Mouse (Mus musculus): ENCODE measurements around the gene Dync1i2. TPM values are rescaled to one million over a fixed set of nuclear protein-coding genes. Genes with fewer than 3 reads are reported as not detected.

Dync1i2 gene
- total and polyA plus RNA-seq, 2 experiments from 2014 or later = 48.5 to 55.6 TPM

- H3K27ac ChIP-seq (ENCODE audit: low read depth) = no peak overlapping the region
- no peaks in the 10 kb centered on the region for H3K27me3 ChIP-seq (ENCODE audit: control insufficient read depth, insufficient read depth, low read length)
- H3K36me3 ChIP-seq (replicated peaks; ENCODE audit: control insufficient read depth, insufficient read depth, low read length) = no peaks in the 10 kb centered on the region
- WGBS = 43% methylated on average over 9 of the region's 9 CpGs
- no peak overlapping the region for H3K4me2 ChIP-seq (ENCODE audit: low read depth, low read length)
- TF ChIP-seq EP300 (IDR thresholded peaks at IDR 0.05; ENCODE audit: low read depth) = no peak
- TF ChIP-seq CTCF (IDR thresholded peaks at IDR 0.05; ENCODE audit: low read depth) = no peak
- H3K9me3 ChIP-seq (replicated peaks; ENCODE audit: control insufficient read depth, low read length) = no peaks in the 10 kb centered on the region
- H3K9ac ChIP-seq (replicated peaks; ENCODE audit: low read depth, low read length) = no peak overlapping the region
- ATAC-seq (ENCODE audit: insufficient read depth, low read depth) (no peak), DNase-seq (ENCODE audit: low spot score) (no peak)
- H3K4me3 ChIP-seq (ENCODE audit: low read depth, low read length) = no peak overlapping the region
- H3K4me1 ChIP-seq (ENCODE audit: control insufficient read depth, insufficient read depth) = no peaks in the 10 kb centered on the region
Measured at GRCm38 (mm10) chr2:71176329-71177249, 34.9 kb upstream of the Dync1i2 start.

GRCm38 (mm10) chr2:71177250-71177615, 34.3 kb upstream of the Dync1i2 start:
- WGBS = 47% methylated on average over 1 of the region's 1 CpGs
- Histone ChIP-seq H3K9ac (replicated peaks; ENCODE audit: low read depth, low read length) (no peak overlapping the region), H3K4me2 (ENCODE audit: low read depth, low read length) (no peak overlapping the region), H3K9me3 (replicated peaks; ENCODE audit: control insufficient read depth, low read length) (no peaks in the 10 kb centered on the region), H3K4me1 (ENCODE audit: control insufficient read depth, insufficient read depth) (no peaks in the 10 kb centered on the region), H3K27me3 (ENCODE audit: control insufficient read depth, insufficient read depth, low read length) (no peaks in the 10 kb centered on the region), H3K36me3 (replicated peaks; ENCODE audit: control insufficient read depth, insufficient read depth, low read length) (no peaks in the 10 kb centered on the region), H3K27ac (ENCODE audit: low read depth) (no peak overlapping the region), H3K4me3 (ENCODE audit: low read depth, low read length) (no peak overlapping the region)
- ATAC-seq (ENCODE audit: insufficient read depth, low read depth) (no peak), DNase-seq (ENCODE audit: low spot score) (no peak)
- TF ChIP-seq EP300 (IDR thresholded peaks at IDR 0.05; ENCODE audit: low read depth) = no peak
- TF ChIP-seq CTCF (IDR thresholded peaks at IDR 0.05; ENCODE audit: low read depth) = no peak

- Histone ChIP-seq H3K27me3 (ENCODE audit: control insufficient read depth, insufficient read depth, low read length) (no peaks in the 10 kb centered on the region), H3K27ac (ENCODE audit: low read depth) (no peak overlapping the region), H3K9me3 (replicated peaks; ENCODE audit: control insufficient read depth, low read length) (no peaks in the 10 kb centered on the region), H3K4me2 (ENCODE audit: low read depth, low read length) (no peak overlapping the region), H3K36me3 (replicated peaks; ENCODE audit: control insufficient read depth, insufficient read depth, low read length) (no peaks in the 10 kb centered on the region), H3K9ac (replicated peaks; ENCODE audit: low read depth, low read length) (no peak overlapping the region), H3K4me1 (ENCODE audit: control insufficient read depth, insufficient read depth) (no peaks in the 10 kb centered on the region), H3K4me3 (ENCODE audit: low read depth, low read length) (no peak overlapping the region)
- TF ChIP-seq CTCF (IDR thresholded peaks at IDR 0.05; ENCODE audit: low read depth) = no peak
- TF ChIP-seq EP300 (IDR thresholded peaks at IDR 0.05; ENCODE audit: low read depth) = no peak
- DNase-seq (ENCODE audit: low spot score) = no peak
- ATAC-seq (ENCODE audit: insufficient read depth, low read depth) = no peak
- 97% methylated on average over 1 of the region's 1 CpGs for WGBS
Measured at GRCm38 (mm10) chr2:71177760-71178159, 33.7 kb upstream of the Dync1i2 start.

- no peak for ATAC-seq (ENCODE audit: insufficient read depth, low read depth)
- TF ChIP-seq EP300 (IDR thresholded peaks at IDR 0.05; ENCODE audit: low read depth) (no peak), CTCF (IDR thresholded peaks at IDR 0.05; ENCODE audit: low read depth) (no peak)
- WGBS = 82% methylated on average over 10 of the region's 10 CpGs
Measured at GRCm38 (mm10) chr2:71179716-71180115, 31.8 kb upstream of the Dync1i2 start.

GRCm38 (mm10) chr2:71180566-71181217, 30.8 kb upstream of the Dync1i2 start:
- 55% methylated on average over 8 of the region's 8 CpGs for WGBS
- no peaks in the 10 kb centered on the region for H3K4me1 ChIP-seq (ENCODE audit: control insufficient read depth, insufficient read depth)
- no peaks in the 10 kb centered on the region for H3K9me3 ChIP-seq (replicated peaks; ENCODE audit: control insufficient read depth, low read length)
- no peak overlapping the region for H3K4me3 ChIP-seq (ENCODE audit: low read depth, low read length)
- no peak for TF ChIP-seq EP300 (IDR thresholded peaks at IDR 0.05; ENCODE audit: low read depth)
- no peak for TF ChIP-seq CTCF (IDR thresholded peaks at IDR 0.05; ENCODE audit: low read depth)
- H3K36me3 ChIP-seq (replicated peaks; ENCODE audit: control insufficient read depth, insufficient read depth, low read length) = no peaks in the 10 kb centered on the region
- H3K9ac ChIP-seq (replicated peaks; ENCODE audit: low read depth, low read length) = no peak overlapping the region
- no peak overlapping the region for H3K4me2 ChIP-seq (ENCODE audit: low read depth, low read length)
- no peak for DNase-seq (ENCODE audit: low spot score)
- no peak overlapping the region for H3K27ac ChIP-seq (ENCODE audit: low read depth)
- no peak for ATAC-seq (ENCODE audit: insufficient read depth, low read depth)
- H3K27me3 ChIP-seq (ENCODE audit: control insufficient read depth, insufficient read depth, low read length) = no peaks in the 10 kb centered on the region

More at GRCm38 (mm10) chr2:71179716-71180115, 31.8 kb upstream of the Dync1i2 start:
- no peaks in the 10 kb centered on the region for H3K4me1 ChIP-seq (ENCODE audit: control insufficient read depth, insufficient read depth)
- no peak overlapping the region for H3K4me3 ChIP-seq (ENCODE audit: low read depth, low read length)
- H3K27me3 ChIP-seq (ENCODE audit: control insufficient read depth, insufficient read depth, low read length) = no peaks in the 10 kb centered on the region
- DNase-seq (ENCODE audit: low spot score) = no peak
- no peak overlapping the region for H3K9ac ChIP-seq (replicated peaks; ENCODE audit: low read depth, low read length)
- H3K9me3 ChIP-seq (replicated peaks; ENCODE audit: control insufficient read depth, low read length) = no peaks in the 10 kb centered on the region
- no peaks in the 10 kb centered on the region for H3K36me3 ChIP-seq (replicated peaks; ENCODE audit: control insufficient read depth, insufficient read depth, low read length)
- no peak overlapping the region for H3K27ac ChIP-seq (ENCODE audit: low read depth)
- no peak overlapping the region for H3K4me2 ChIP-seq (ENCODE audit: low read depth, low read length)
